Mouse (Mus musculus) frontal cortex, adult (tissue): Measurements from ENCODE around the gene Lpcat3.

Experiments
- ATAC-seq: cut with Nextera tagmentation; 2 replicates; pipeline ENCODE4 v1.9.2; 2017; ENCODE audit warnings: mild to moderate bottlenecking, moderate library complexity, mixed read lengths; ENCODE audit not compliant: low TSS enrichment

Lpcat3 gene

GRCm38 (mm10) chr6:124737040-124737439 is 74.2 kb downstream of the Lpcat3 start:
- ATAC-seq: no peak

- no peak for ATAC-seq
Observed at GRCm38 (mm10) chr6:124738511-124739023, 75.7 kb downstream of the Lpcat3 start, which contains the start of gene Ptpn6. Gene Ptpn6, minus strand, starts transcription at chr6:124738714.

- ATAC-seq: no peak
Observed at GRCm38 (mm10) chr6:124739231-124739796, 76.5 kb downstream of the Lpcat3 start.

- ATAC-seq: peak; percentile 10; the same call in 1 of the 2 replicates
Observed at GRCm38 (mm10) chr6:124740211-124740887, 77.5 kb downstream of the Lpcat3 start.

GRCm38 (mm10) chr6:124740888-124741761 is 78.3 kb downstream of the Lpcat3 start, which contains the start of gene Grcc10:
Gene Grcc10, minus strand, starts transcription at chr6:124741374.
- ATAC-seq: peak; percentile 62

- ATAC-seq: no peak
Observed at GRCm38 (mm10) chr6:124741842-124742241, 79.0 kb downstream of the Lpcat3 start.

GRCm38 (mm10) chr6:124742839-124743514 is 80.2 kb downstream of the Lpcat3 start:
- ATAC-seq: no peak

- ATAC-seq: no peak
Observed at GRCm38 (mm10) chr6:124743647-124744046, 80.8 kb downstream of the Lpcat3 start.

GRCm38 (mm10) chr6:124744755-124745321 is 82.0 kb downstream of the Lpcat3 start:
- no peak for ATAC-seq

GRCm38 (mm10) chr6:124745490-124746295 is 82.9 kb downstream of the Lpcat3 start:
- peak; percentile 62 for ATAC-seq

GRCm38 (mm10) chr6:124746296-124746605 is 83.4 kb downstream of the Lpcat3 start:
- ATAC-seq: 0 out of 2 replicates have a peak, but pooled peaks have one; percentile 0

- ATAC-seq: no peak
Observed at GRCm38 (mm10) chr6:124746654-124747632, 84.1 kb downstream of the Lpcat3 start.

GRCm38 (mm10) chr6:124750405-124750804 is 87.6 kb downstream of the Lpcat3 start:
- ATAC-seq: no peak

- no peak for ATAC-seq
Observed at GRCm38 (mm10) chr6:124753861-124754260, 91.0 kb downstream of the Lpcat3 start.
